ENCODE assay signal across 9 mouse cellular contexts in the genomic region with DNA sequence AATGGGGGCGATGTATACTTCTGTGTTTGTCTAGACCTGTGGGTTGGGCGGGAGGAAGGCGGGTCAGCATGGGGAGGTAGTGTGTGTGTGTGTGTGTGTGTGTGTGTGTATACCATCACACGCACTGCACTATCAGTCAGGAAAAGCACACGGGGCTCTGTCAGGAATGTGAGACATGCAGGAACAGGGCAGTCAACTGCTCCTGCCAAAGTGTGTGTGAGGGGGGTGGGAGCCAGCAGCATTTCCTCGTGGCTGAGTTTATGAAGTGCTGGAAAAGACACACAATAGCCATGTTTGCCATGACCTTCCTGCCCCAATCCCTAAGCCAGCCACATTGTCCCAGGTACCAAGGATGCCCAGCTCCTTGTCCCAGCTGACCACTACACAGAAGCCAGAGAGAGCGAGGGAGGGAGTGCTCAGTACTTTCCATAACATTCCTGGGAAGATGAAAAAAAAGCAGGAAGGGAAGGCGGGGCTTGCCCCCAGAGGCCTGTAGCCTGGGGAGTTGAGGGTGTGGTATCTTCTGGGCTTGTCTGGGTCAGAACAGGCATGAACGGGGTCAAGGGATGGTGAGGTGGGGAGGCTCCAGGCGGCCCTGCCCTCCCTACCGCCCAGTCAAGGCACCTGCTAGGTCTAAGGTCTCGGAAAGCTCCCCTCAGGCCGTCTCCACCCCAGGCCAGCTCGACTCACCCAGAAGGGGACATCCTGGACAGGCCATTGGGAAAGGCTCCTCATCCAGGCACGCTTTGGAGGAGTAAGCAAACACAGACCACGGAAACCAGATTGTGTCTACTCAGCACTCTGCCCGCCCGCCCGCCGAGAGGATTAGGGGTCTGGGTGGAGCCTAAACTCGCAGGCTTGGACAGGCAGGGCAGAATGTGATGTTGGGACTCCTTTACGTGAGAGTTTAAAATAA. TPM values are rescaled to one million over a fixed set of nuclear protein-coding genes. Genes with fewer than 3 reads are reported as not detected.
DNase-seq lines count a peak whose midpoint lies in the region; ATAC-seq lines count a peak whose summit lies in the region.
"Had no signal": no experiment of that assay in that cellular context is flagged by ENCODE, and none has a peak within 500 bp of the region (broad histone marks: within the 10 kb centered on the region; RNA-seq: fewer than 3 reads in every experiment).

No protein-coding gene starts in this region.

- no peaks in the 10 kb centered on the region; the same call in 1 of the 2 replicates for H3K9me3 ChIP-seq in hindbrain, embryonic 13.5 days
- H3K9me3 ChIP-seq in hindbrain, embryonic 14.5 days (ENCODE audit: control insufficient read depth, low read length), result no peaks in the 10 kb centered on the region
- no peaks in the 10 kb centered on the region for H3K9me3 ChIP-seq in kidney, embryonic 16.5 days (ENCODE audit: low read length)

- no peak for ATAC-seq in hindbrain, embryonic 13.5 days (ENCODE audit: low FRiP score)
- no peak for ATAC-seq in hindbrain, embryonic 14.5 days (ENCODE audit: low FRiP score)
- no peak for ATAC-seq in kidney, embryonic 16.5 days (ENCODE audit: low FRiP score, low TSS enrichment)

- no peak overlapping the region for H3K9ac ChIP-seq in hindbrain, embryonic 13.5 days
- no peak overlapping the region for H3K9ac ChIP-seq in hindbrain, embryonic 14.5 days
- peak overlapping the region; percentile 39; the same call in 1 of the 2 replicates for H3K9ac ChIP-seq in kidney, embryonic 16.5 days (replicated peaks; ENCODE audit: low read length)

- H3K27ac ChIP-seq in hindbrain, embryonic 13.5 days, result no peak overlapping the region
- H3K27ac ChIP-seq in hindbrain, embryonic 14.5 days, result no peak overlapping the region
- H3K27ac ChIP-seq in kidney, embryonic 16.5 days (ENCODE audit: low read length), result peak overlapping the region; percentile 57

- H3K4me1 ChIP-seq in hindbrain, embryonic 13.5 days (replicated peaks), result peaks cover 18% of the 10 kb centered on the region
- peaks cover 6% of the 10 kb centered on the region; the same call in 1 of the 2 replicates for H3K4me1 ChIP-seq in hindbrain, embryonic 14.5 days (replicated peaks; ENCODE audit: control insufficient read depth, insufficient read depth, low read length)
- H3K4me1 ChIP-seq in kidney, embryonic 16.5 days (ENCODE audit: insufficient read depth, low read length), result peaks cover 66% of the 10 kb centered on the region

- H3K27me3 ChIP-seq in hindbrain, embryonic 13.5 days, result peaks cover 64% of the 10 kb centered on the region
- H3K27me3 ChIP-seq in hindbrain, embryonic 14.5 days (ENCODE audit: control insufficient read depth, insufficient read depth, low read length), result peaks cover 40% of the 10 kb centered on the region
- no peaks in the 10 kb centered on the region; the same call in 1 of the 2 replicates for H3K27me3 ChIP-seq in kidney, embryonic 16.5 days (ENCODE audit: insufficient read depth, low read length)

- 29% methylated on average over 22 of the region's 22 CpGs for WGBS in hindbrain, embryonic 13.5 days
- WGBS in hindbrain, embryonic 14.5 days, result 35% methylated on average over 22 of the region's 22 CpGs
- 23% methylated on average over 22 of the region's 22 CpGs for WGBS in kidney, embryonic 16.5 days

- DNase-seq in hindbrain, embryonic 14.5 days (ENCODE audit: low spot score), result no peak
- DNase-seq in 3T3-L1 (ENCODE audit: low read depth, low spot score) (peak; percentile 70), ZHBTc4 (ENCODE audit: low read depth, low spot score) (peak; percentile 67)
- DNase-seq in c-Kit-positive CD71-positive TER-119-positive erythroid progenitor cells, embryonic 14.5 days (ENCODE audit: low spot score), result no peak
- no peak for DNase-seq in thymus, postnatal 10 days (ENCODE audit: low spot score in 2 of 2)
- DNase-seq in adrenal gland, postnatal 10 days, result no peak

- no peaks in the 10 kb centered on the region for H3K36me3 ChIP-seq in hindbrain, embryonic 13.5 days
- no peaks in the 10 kb centered on the region for H3K36me3 ChIP-seq in hindbrain, embryonic 14.5 days (replicated peaks; ENCODE audit: control insufficient read depth, insufficient read depth)
- no peaks in the 10 kb centered on the region for H3K36me3 ChIP-seq in kidney, embryonic 16.5 days (ENCODE audit: insufficient read depth, low read length)

- peak overlapping the region; percentile 13; the same call in 1 of the 2 replicates for H3K4me2 ChIP-seq in hindbrain, embryonic 13.5 days
- H3K4me2 ChIP-seq in hindbrain, embryonic 14.5 days (replicated peaks), result no peak overlapping the region
- H3K4me2 ChIP-seq in kidney, embryonic 16.5 days (replicated peaks; ENCODE audit: low read depth, low read length), result peak overlapping the region; percentile 36

- no peak overlapping the region for H3K4me3 ChIP-seq in hindbrain, embryonic 13.5 days
- no peak overlapping the region for H3K4me3 ChIP-seq in hindbrain, embryonic 14.5 days (replicated peaks; ENCODE audit: low read length)
- no peak overlapping the region for H3K4me3 ChIP-seq in kidney, embryonic 16.5 days (ENCODE audit: low read length)

RNA-seq across cellular contexts. Expression of a gene that starts 4.2 kb away (rescaled TPM):
- 1.5 and 1.9 TPM in 2 replicates for polyA plus RNA-seq in hindbrain, embryonic 13.5 days (2015; fragmentation: Nextera tagmentation; extraction: Ambion mirVana)
- 1.7 and 1.9 TPM in 2 replicates for polyA plus RNA-seq in hindbrain, embryonic 14.5 days (2014; fragmentation: Nextera tagmentation; extraction: Ambion mirVana)
- 8.2 and 8.7 TPM in 2 replicates for polyA plus RNA-seq in kidney, embryonic 16.5 days (2015; fragmentation: Nextera tagmentation; extraction: Ambion mirVana)
- total RNA-seq in adrenal gland, postnatal 10 days (2021), result 10 to 100 TPM in 1 of 2 experiments, 1 to 10 TPM in 1; 8.7 to 11.0 TPM
- total RNA-seq: megakaryocyte-erythroid progenitor cell, adult 5-6 weeks had no signal

RNA-seq across cellular contexts. Expression of a gene that starts 4.2 kb away (rescaled TPM):
- 7.3 and 9.0 TPM in 2 replicates for polyA plus RNA-seq in hindbrain, embryonic 13.5 days (2015; fragmentation: Nextera tagmentation; extraction: Ambion mirVana)
- 8.3 and 10.6 TPM in 2 replicates for polyA plus RNA-seq in hindbrain, embryonic 14.5 days (2014; fragmentation: Nextera tagmentation; extraction: Ambion mirVana)
- polyA plus RNA-seq in kidney, embryonic 16.5 days (2015; fragmentation: Nextera tagmentation; extraction: Ambion mirVana), result 28.7 and 29.9 TPM in 2 replicates
- 10 to 100 TPM; 81.0 to 94.7 TPM for total RNA-seq in adrenal gland, postnatal 10 days (2021)

RNA-seq across cellular contexts. Expression of a gene that starts 18.8 kb away (rescaled TPM):
- 3.6 and 4.3 TPM in 2 replicates for polyA plus RNA-seq in hindbrain, embryonic 13.5 days (2015; fragmentation: Nextera tagmentation; extraction: Ambion mirVana)
- polyA plus RNA-seq in hindbrain, embryonic 14.5 days (2014; fragmentation: Nextera tagmentation; extraction: Ambion mirVana), result 5.3 and 5.6 TPM in 2 replicates
- polyA plus RNA-seq in kidney, embryonic 16.5 days (2015; fragmentation: Nextera tagmentation; extraction: Ambion mirVana), result 5.5 and 6.6 TPM in 2 replicates
- total RNA-seq in adrenal gland, postnatal 10 days (2021), result 10 to 100 TPM; 49.6 to 50.1 TPM

RNA-seq across cellular contexts. Expression of a gene that starts 35.0 kb away (rescaled TPM):
- polyA plus RNA-seq in hindbrain, embryonic 13.5 days (2015; fragmentation: Nextera tagmentation; extraction: Ambion mirVana), result 21.3 and 22.3 TPM in 2 replicates
- polyA plus RNA-seq in hindbrain, embryonic 14.5 days (2014; fragmentation: Nextera tagmentation; extraction: Ambion mirVana), result 20.9 and 24.2 TPM in 2 replicates
- polyA plus RNA-seq in kidney, embryonic 16.5 days (2015; fragmentation: Nextera tagmentation; extraction: Ambion mirVana), result 11.3 and 11.8 TPM in 2 replicates
- total RNA-seq in adrenal gland, postnatal 10 days (2021), result 1 to 10 TPM; 4.8 to 8.9 TPM

Comparison
In these comparisons a context has a peak if more than half of its experiments do, and no peak if none do; other contexts are left out.
1. DNase-seq: peak in 3T3-L1 (single experiment) and ZHBTc4 (single experiment); none in hindbrain, embryonic 14.5 days (single experiment), c-Kit-positive CD71-positive TER-119-positive erythroid progenitor cells, embryonic 14.5 days (single experiment), thymus, postnatal 10 days (0 of 2) and adrenal gland, postnatal 10 days (single experiment).